Mouse (Mus musculus) monocyte, adult 5-6 weeks (primary cell): ENCODE data around the gene Mettl27. TPM values are rescaled to one million over a fixed set of nuclear protein-coding genes. Genes with fewer than 3 reads are reported as not detected.
A peak's percentile ranks its signal among the peaks of the same experiment; 100 is the strongest.
"Not testable (repeated sequence)": the region's sequence is repeated elsewhere in the genome, so short reads cannot be mapped to it uniquely, and the experiment has no call there.

Experiments used
- ATAC-seq: fragments of 153-309, 156-312 bp; replicated peaks from 2 replicates; pipeline ENCODE4 v1.8.0; 2017; ENCODE audit warnings: mild to moderate bottlenecking; ENCODE audit not compliant: low TSS enrichment, insufficient number of reproducible peaks, severe bottlenecking, poor library complexity, low FRiP score
- total RNA-seq: library from RNA; stranded (forward); fragments of 200-1000, 200-491, 200-594 nt; gene quantifications from 3 replicates; pipeline ENCODE4 v1.2.3, GENCODE M21; 2017

The Mettl27 gene
- total RNA-seq, 1 experiment from 2014 or later, result not detected

DNA sequence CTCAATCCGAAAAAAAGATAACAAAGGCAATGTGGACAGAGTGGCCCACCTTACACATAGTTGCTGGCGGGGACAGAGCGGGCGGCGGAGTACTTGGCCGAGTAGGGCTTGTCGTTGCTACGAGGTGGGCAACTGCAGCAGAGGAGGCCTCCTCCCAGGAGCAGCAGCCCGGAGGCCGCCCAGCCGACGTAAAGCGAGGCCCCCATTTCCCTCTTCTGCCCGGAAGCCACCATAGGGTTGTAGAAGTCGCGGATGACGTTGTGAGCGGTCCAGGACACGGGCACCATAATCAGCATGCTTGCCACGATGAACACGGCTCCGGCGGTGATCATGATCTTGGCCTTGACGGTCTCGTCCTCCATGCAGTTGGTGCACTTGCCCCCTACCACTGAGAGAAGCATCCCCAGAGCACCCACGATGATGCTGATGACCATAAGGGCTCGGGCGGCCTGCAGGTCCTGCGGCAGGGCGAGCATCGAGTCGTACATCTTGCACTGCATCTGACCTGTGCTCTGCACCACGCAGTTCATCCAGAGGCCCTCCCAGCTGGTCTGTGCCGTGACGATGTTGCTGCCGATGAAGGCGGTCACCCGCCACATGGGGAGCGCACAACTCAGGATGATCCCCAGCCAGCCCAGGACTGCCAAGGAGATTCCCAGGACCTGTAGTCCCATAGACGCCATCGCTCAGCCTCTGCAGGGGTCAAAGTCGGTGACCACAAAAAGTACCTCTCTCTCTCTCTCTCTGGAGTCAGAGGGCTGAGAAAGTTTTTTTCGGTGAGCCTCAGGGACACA, 14.1 kb downstream of the Mettl27 start:
- no peak for ATAC-seq

DNA sequence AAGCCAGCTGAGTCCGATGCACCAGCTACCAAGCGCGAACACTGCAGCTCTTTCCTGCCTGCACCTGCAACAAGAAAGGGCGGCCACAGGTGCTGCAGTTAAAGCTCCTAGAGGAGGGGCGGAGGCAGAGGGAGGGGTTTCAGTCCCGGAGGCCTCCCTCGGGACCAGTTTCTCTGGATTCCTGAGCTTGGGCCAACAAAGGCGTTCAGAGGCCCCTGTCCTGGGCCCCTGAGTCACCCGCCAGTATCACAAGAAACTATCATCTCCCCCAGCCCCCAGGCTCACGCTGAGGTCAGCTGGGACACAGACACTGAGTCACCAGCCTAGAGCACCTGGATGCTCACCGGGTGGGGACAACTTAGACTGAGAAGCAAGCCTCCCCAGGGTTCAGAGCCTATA, 14.7 kb downstream of the Mettl27 start, which contains the start of gene Cldn4:
TSS of gene Cldn4 (minus strand) at position 78 of the 399 bp plus-strand sequence.
- no peak for ATAC-seq

DNA sequence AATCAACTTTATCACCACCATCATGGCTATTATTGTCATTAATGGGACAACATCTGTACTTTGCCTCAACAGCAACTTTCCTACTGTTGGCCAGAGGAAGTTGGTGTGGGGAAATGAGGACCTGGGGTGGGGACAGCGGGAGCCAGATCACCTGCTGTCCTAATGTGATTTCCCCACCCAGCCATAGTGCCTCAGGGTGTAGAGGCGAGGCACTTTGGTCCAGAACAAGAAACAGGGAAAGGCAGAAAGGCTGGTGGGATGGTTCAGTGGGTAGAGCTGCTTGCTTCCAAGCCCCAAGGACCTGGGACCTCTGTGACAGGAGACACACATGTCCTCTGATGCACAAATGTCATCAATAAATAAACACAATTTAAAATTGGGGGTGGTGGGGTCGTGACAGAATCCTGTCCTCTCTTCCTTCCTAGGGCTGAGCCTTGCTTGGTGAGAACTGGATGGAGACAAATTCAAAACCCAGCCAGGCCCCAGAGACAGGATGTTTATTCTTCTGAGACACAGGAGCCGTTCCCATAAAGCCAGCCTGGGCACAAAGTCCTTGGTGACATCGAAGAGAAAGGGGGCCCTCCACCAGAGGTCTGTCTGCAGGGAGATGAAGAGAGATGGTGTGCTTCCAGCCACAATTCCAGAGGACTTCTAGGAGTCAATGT, 15.4 kb downstream of the Mettl27 start:
- ATAC-seq, result no peak

DNA sequence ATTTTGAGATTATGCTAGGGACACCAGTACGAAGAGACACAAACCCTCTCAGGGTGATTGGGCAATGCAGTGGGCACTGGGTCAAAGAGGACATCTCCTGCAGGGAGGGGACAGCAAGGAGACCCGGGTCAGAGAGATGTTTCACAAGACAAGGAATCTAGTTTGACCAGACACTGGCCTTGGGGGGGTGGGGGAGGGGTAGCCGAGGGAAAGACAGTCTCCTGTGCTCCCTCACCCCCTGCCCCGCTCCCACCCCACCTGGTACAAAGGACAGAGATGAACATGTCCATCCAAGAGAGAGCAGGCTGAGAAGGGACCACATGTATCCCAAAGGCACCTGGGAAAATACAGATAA, 15.9 kb downstream of the Mettl27 start:
- ATAC-seq, result no peak

DNA sequence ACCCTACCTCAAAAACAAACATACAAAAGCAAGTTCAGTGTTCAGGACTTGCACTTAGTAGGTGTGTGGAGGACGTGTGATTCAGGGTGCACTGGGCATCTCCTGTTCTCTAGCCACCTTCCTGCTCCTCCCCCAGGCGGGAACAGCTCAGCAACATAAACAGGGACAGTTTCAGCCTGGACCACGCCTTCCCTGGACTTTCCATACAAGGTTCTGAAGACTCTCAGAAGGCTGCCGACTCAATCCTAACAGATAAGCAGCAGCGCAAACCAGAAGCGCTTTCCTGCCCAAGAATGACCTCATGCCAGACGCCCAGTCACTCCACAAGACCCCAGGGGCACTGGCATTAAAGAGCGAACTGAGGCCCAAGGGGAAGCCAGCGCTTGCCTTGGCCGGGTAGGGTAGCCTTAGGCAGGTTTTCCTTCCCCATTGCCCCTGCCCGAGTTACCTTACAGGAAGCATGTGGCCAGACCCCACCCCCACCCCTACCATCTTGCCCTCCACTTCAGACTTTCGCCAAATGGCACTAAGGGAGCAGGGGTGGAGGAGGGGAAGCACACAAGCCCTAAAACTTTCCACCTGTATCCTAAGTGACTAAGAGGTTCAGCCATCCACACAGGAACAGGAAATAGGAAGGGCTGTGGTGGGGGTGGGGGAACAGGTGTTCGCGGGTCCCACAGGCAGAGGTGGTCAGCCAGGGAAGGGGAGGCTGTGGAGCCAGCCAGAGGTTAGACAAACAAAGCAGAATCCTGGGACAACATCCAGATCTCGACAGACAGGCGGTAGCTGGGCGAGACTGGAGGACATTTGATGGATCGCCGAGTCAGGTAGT, 19.1 kb downstream of the Mettl27 start:
- no peak for ATAC-seq

DNA sequence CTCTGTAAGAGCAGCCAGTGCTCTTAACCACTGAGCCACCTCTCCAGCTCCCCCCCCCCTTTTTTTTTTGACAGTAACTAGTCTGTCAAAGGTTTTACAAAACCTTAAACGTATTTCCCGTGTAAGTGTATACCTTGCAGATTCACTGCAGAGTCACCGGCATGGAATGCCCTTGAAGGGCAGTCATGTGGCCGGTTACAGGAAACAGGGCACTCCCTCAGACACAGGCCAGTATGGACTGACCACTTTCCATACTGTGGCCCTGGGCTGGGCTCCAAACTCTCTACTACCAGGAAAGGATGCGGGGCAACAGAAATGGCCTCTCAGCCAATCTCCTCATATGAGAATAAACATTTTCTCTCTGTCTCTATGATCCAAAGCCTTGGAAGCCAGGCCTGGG, 23.3 kb downstream of the Mettl27 start:
- no peak for ATAC-seq

DNA sequence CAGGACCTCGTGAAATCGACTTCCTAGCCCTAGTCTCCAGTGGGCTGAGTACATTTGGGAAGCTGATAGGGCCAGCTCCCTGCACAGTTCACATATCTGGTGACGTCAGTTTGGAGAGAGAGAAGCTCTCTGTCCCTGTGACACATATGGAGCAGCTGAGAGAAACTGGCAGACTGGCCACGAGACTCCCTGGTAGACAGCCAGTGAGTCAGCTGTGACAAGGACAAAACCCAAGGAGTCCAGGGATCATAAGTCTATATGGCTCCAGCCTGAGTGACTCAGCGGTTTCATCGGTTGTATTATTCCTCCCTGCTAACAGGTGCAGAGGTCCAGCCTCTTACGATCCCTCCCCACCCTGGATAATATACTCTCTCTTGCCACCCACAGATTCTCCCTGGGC, 26.9 kb downstream of the Mettl27 start:
- ATAC-seq, result no peak

DNA sequence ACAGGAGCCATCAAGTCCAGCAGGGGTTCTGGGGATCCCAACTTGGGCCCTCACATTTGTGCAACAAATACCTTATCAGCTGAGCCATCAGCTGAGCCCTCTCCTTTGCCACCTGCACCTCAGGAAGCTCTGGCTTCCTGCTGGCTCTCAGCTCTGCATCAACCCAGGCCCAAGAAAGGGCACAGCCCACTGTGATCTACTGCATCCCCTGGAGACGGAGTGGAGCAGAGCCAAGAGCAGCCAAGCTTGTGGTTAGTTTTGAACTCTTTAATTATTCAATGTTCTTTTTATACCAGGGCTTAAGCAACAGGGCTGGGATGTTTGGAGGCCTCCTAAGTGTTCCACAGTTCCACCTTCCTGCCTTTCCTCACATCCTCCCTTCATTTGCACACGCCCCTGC, 28.3 kb downstream of the Mettl27 start:
- ATAC-seq, result no peak

DNA sequence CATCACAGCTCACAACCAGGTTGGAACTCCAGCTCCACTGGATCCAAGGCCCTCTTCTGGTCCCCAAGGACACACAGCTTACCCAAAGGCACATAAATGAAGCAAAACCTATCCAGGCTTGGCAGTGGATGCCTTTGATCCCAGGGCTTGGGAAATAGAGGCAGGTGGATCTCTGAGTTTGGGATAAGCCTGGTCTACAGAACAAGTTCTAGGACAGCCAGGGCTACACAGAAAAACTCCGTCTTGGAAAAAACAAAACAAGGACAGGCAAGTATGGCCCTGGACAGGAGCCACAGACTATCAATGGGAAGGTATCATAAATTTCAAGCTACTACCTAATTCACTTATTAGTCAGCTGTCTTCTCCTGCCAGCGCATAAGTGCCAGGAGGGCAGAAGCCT, 29.4 kb downstream of the Mettl27 start:
- no peak for ATAC-seq

DNA sequence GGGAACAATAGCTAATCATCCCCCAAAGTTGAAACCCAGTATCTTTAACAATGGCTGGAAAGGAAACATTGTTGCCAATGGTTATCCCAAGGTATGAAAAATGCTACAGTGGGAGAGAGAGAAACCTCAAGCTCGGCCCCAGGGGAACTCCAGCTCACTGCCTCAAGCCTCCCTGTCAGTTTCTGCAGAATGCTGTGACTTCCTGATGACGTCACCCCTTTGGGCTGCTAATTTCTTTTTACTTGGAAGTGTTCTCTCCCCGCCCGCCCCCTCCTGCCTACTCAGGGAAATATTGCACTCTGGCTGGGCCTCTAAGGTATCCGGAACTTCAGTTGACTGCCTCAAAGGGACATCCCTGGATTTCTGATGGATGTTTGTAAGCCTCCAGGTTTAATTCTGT, 31.4 kb downstream of the Mettl27 start:
- ATAC-seq, result no peak

DNA sequence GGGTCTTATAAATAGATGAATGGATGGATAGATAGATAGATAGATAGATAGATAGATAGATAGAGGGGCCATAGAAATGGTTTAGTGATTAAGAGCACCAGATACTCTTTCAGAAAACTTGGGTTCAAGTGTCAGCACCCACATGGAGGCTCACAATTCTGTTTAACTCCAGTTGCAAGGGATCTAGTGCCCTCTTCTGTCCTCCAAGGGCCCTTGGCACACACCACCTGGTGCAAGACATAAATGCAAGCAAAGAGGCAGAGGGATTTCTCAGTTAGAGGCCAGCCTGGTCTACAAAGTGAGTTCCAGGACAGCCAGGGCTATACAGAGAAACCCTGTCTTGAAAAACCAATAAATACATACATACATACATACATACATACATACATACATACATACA, 32.5 kb downstream of the Mettl27 start:
- not testable (repeated sequence) for ATAC-seq

DNA sequence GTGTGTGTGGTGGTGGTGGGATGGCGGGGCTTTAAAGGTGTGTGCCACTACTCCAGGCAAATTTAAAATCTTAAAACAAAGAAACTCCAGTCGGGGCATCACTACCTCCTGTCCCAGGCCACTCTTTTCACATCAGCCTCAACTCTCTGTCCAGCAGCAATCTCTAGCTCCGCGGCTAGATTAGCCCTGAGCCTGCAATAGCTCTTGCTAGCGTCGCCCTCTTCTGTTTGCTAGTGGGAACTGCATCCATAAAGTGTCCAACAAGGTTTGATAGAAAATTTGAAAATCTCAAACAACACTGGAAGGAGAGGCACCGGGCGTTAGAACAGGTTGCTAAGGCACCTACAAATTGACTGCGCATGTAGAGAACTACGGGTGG, 33.3 kb downstream of the Mettl27 start:
- ATAC-seq, result peak; percentile 79

DNA sequence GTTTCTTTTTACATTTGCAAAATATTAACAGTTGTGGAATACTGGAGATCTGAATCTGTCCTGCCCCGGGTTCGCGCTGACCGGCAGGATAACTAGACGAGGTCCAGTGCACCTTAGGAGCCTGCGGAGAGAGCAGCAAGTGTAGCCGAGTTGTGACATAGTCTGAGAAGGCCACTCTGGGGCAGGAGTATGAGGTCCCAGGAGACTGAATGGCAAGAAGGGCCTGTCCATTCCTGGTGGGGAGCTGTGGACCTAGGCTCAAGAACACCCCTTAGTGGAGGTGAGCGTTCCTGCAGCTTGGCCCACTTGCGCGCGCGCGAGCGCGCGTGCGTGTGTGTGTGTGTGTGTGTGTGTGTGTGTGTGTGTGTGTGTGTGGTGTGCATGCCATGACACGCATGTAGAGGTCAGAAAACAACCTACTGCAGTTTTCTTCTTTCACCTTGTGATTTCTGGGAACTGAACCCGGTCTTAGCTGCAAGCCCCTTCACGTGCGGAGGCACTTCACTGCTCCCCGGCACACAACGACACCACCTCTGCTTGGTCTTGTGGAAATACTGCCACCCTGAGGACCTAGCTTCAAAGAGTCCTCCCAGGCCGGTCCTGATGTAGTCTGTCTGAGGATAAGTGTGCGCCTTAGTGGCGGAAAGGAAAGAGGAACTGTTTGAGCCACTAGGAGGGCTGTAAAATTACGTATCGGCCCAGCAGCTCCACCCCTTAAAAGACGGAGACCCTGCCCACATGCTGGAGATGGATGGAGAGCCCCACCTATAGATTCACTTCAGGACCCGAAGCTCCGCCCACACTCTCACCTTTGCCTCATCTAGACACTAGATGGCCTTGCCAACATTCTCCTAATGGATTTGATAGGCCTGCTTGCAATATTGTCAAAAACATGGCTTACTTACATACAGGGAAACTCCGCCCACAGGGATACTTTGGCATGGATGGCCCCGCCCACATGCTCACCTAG, 34.0 kb downstream of the Mettl27 start:
- ATAC-seq, result peak; percentile 42; the same call in 1 of the 2 replicates

DNA sequence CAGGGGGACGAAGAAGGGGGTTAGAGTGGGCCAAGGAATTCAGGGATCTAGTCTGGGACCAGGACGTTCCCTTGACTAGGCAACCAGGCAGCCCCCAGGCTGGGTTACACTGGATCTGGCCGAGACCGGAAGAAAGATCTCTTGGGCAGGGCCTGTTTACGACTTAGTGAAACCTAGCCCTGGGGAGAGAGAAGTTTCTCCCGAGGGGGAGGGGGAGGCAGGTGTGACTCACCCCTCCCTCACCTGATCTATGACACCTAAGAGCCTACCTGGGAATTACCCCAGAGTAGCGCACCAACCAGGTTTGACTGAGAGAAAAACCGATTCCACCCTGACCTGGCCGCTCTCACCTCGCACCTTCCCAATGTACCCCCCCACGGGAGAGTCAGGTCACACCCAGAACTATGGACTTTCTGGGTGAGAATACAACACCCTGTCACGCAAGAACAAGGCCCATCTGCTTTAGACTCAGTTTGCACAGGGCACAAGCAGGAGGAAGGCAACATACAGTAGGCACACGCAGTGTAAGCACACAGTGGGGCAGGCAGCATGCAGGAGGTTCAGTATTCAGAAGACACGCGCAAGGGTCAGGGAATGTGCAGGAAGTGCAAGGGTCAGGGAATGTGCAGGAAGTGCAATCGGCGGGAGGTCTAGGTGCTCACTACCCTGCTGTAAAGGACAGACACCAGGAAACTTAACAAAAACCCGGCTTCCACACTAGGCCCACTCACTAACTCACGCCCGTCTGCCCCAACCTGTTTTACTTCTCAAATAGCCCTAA, 35.2 kb downstream of the Mettl27 start:
- no peak for ATAC-seq

DNA sequence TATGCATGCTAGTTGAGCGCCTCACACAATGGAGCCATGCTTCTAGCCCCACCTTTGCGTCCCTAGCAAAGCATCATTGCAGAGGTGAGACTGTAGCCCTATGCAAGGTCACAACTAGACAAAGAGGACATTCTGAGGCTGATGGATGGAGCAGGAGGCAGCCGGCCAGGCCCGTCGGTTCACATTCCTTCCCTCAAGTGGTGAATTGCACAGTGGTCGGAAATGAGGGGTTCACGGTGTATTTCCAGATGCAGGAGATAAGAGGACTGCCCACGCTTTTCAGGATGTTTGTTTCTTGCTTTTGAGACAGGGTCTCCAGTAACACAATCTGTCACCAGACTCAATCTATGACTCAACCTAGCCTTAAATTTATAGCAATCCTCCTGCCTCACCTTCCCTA, 38.5 kb downstream of the Mettl27 start:
- ATAC-seq, result no peak

DNA sequence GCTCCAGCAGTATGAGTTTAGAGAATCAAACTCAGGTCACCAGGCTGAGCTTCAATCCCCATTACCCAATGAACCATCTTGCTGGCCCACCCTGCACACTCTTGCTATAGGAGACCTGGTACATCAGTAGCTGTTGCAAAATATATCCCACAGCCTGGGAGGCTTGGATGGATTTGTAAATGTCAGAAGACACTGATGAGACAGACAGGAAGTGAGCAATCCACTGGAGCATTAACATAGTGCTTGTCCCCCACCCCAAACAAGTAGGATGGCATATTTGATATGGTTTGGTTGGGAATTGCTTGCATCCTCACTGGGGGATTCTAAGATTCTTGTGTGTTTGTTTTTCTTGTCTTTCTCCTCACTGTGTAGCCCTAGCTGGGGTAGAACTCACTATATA, 40.9 kb downstream of the Mettl27 start:
- ATAC-seq, result no peak

DNA sequence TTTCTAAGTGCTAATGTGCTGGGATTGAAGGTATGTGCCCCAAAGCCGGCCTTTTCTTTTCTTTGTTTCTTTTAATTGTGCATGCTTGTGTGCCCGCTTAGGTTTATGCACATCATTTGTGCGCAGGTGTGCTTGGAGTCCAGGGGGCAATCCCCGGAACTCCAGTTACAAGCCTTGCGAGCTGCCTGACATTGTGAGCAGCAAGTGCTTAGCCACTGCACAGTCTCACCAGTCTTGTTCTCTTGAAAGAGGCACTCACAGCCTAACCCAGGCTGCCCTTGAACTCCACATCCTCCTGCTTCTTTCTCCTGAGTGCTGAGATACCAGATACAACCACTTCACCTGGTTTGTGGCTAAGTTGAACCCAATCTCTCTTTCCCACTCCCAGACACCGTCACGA, 41.4 kb downstream of the Mettl27 start:
- ATAC-seq, result no peak

DNA sequence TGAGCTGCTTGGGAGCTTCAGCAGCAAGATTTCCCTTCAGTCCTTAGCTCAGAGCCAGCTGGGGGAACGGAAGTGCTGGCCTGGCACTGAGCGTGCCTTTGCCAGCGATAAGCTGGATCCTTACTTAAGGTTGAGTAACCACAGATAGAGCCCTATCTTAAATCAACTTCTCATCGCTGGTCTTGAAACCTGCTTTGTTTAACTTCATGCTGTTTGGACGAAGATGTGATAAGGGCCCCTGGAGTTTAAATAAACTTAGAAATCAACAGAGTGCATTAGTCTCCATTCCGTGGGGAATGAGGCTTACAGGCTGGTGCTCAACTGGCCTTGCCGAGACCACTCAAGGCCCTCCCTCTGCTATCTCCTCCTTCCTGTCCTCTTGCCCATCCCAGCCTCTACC, 42.1 kb downstream of the Mettl27 start:
- no peak for ATAC-seq
